Mouse (Mus musculus) heart, adult 2 months (tissue): Measurements from ENCODE around the gene Htra3. TPM values are rescaled to one million over a fixed set of nuclear protein-coding genes. Genes with fewer than 3 reads are reported as not detected.

ENCODE experiments used
- DNase-seq, 2 experiments: peaks; one replicate each; pipeline ENCODE4 v3.0.0; 2021
- H3K27ac ChIP-seq: fragments of 200-600 bp; 2 replicates; pipeline ENCODE4 v1.8.1; 2022
- H3K27me3 ChIP-seq: fragments of 200-500 bp; 2 replicates; pipeline ENCODE4 v1.6.1; 2012; ENCODE audit warnings: mild to moderate bottlenecking, low read length, inconsistent platforms, mixed read lengths; ENCODE audit not compliant: control insufficient read depth, insufficient read depth
- H3K36me3 ChIP-seq: fragments of 200-500 bp; 2 replicates; pipeline ENCODE4 v1.6.1; 2012; ENCODE audit warnings: low read length, inconsistent platforms; ENCODE audit not compliant: control insufficient read depth, insufficient read depth
- H3K4me1 ChIP-seq: fragments of 200-500 bp; 2 replicates; pipeline ENCODE4 v1.6.1; 2011; ENCODE audit warnings: low read length; ENCODE audit not compliant: control insufficient read depth, insufficient read depth
- H3K4me3 ChIP-seq: fragments of 200-600 bp; 2 replicates; pipeline ENCODE4 v1.8.1; 2022
- H3K79me2 ChIP-seq: fragments of 200-500 bp; replicated peaks from 2 replicates; pipeline ENCODE4 v1.6.1; 2012; ENCODE audit warnings: mild to moderate bottlenecking, inconsistent platforms, low read length, moderate library complexity, mixed read lengths; ENCODE audit not compliant: control insufficient read depth, insufficient read depth
- H3K9ac ChIP-seq: fragments of 200-500 bp; 2 replicates; pipeline ENCODE4 v1.6.1; 2012; ENCODE audit warnings: low read depth, mild to moderate bottlenecking, control low read depth, inconsistent platforms, low read length, mixed read lengths
- CTCF ChIP-seq: fragments of 200-600 bp; IDR thresholded peaks from 2 replicates; pipeline ENCODE4 v1.8.1; 2022; ENCODE audit warnings: antibody characterized with exemption, mild to moderate bottlenecking, moderate library complexity
- EP300 ChIP-seq: fragments of 200-500 bp; IDR thresholded peaks from 2 replicates; pipeline ENCODE4 v1.6.1; 2011; ENCODE audit warnings: low read depth, low read length, control low read depth; ENCODE audit not compliant: insufficient read depth
- POLR2A ChIP-seq: fragments of 200-500 bp; IDR thresholded peaks from 2 replicates; pipeline ENCODE4 v1.6.1; 2011; ENCODE audit warnings: mild to moderate bottlenecking, low read depth, low read length, control low read depth; ENCODE audit not compliant: insufficient read depth
- WGBS: fragments of 180-500 bp; shearing (Covaris S2); methylation state at CpG from one replicate; pipeline ENCODE4 v1.1.7; 2018; 5-methylcytosine and 5-hydroxymethylcytosine counted together
- intact Hi-C: fragments of 180-260 bp; cut with DNase I; formaldehyde crosslinking; loops from one replicate; pipeline ENCODE4 v1.15.1; 2025
- polyA plus RNA-seq: library from polyadenylated mRNA; depleted of rRNA; stranded (reverse); fragments of >200 nt; gene quantifications from 2 replicates; pipeline ENCODE4 v1.2.3, GENCODE M21; 2012
- total RNA-seq, 2 experiments: library from RNA; stranded (reverse); gene quantifications; 2 replicates each; pipeline ENCODE4 v1.2.3; 2021

Gene Htra3
- total and polyA plus RNA-seq, 3 experiments: 101 to 130 (median 102) TPM

DNA sequence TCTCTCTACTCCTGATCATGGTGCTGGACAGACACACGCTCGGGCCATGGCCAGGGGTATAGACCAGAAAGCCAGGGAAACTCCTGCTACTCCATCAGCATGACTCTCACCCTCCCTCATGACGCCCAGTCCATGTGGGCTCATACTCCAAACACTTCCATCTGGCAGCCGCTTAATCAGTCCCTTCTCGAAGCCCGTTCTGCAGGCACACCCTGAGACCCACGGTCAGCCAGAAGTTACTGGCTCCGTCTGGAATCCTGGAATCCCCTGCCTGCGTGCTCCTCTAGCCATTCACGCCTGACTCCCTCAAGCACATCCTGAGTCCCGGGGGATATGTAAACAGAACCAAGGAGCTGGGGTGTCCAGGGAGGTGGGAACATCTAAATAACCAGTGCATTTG lies 11.7 kb upstream of the Htra3 start:
- TF ChIP-seq POLR2A: no peak
- TF ChIP-seq CTCF: no peak
- TF ChIP-seq EP300: no peak

DNA sequence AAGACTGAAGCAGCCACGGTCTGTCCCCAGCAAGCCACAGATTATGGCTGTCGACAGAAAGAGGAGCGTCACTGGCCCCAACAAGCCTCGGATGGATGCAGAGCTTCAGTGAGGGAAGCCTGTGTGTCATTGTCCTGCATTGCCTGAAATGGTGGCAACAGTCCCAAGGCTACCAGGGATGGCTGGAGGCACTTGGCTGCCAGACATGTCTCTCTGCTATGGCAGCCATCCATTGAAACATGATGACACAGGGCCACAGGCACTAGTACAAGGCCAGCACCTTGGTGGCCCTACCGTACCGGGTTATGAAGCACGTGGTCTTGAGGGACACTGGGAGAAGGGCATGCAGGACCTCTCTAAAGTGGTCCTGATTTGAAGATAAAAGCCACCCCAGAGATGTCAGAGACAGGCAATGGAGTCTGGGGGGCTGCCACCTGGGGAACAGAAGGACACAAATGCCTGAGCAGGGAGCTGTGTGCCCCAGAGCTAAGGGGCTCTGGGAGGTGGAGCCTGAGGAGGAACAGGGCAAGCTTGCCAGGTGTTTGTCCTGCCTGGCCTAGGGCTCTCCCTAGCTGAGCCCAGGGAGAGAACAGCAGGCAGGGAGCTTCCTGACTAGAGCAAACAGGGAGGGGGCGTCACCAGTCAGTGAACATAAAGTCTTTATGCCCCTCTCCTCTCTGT lies 11.0 kb upstream of the Htra3 start:
- Histone ChIP-seq H3K4me1 (peaks cover 12% of the 10 kb centered on the region), H3K27ac (no peak overlapping the region; the same call in 1 of the 2 replicates), H3K9ac (no peak overlapping the region), H3K36me3 (no peaks in the 10 kb centered on the region), H3K4me3 (no peak overlapping the region), H3K79me2 (no peaks in the 10 kb centered on the region), H3K27me3 (no peaks in the 10 kb centered on the region)
- intact Hi-C loops: no loop called here
- peak in 1 of 2 experiments; percentile 54 for DNase-seq
- no peak for TF ChIP-seq CTCF
- TF ChIP-seq POLR2A: no peak
- TF ChIP-seq EP300: no peak; the same call in 1 of the 2 replicates
- WGBS: 61% methylated on average over 8 of the region's 8 CpGs

More for the DNA sequence above, 11.7 kb upstream of the Htra3 start:
- no peak overlapping the region for H3K4me3 ChIP-seq
- no peak for DNase-seq
- 47% methylated on average over 11 of the region's 11 CpGs for WGBS
- H3K27me3 ChIP-seq: no peaks in the 10 kb centered on the region
- H3K4me1 ChIP-seq: peaks cover 12% of the 10 kb centered on the region
- H3K9ac ChIP-seq: no peak overlapping the region
- no peaks in the 10 kb centered on the region for H3K36me3 ChIP-seq
- no peaks in the 10 kb centered on the region for H3K79me2 ChIP-seq
- intact Hi-C loops: no loop called here
- no peak overlapping the region for H3K27ac ChIP-seq

DNA sequence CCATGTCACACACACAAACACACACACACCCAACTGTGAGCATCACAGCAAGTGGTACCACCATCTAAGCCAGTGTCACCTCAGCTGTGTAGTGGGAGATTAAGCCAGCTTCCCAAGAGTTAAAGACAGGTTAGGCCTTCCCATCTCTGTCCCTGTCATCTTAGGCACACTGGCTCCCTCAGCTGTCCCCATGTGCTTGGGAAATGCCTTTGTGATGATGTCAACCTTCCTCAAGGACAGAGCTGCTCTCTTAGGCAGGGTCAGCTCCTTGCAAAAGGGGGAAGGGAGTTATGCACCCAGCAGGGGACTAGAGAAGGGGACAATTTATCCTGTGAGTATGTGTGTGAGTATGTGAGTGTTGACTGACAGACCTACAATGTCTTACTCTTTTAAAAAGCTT lies 9.8 kb upstream of the Htra3 start:
- H3K9ac ChIP-seq: no peak overlapping the region
- intact Hi-C loops: no loop called here
- no peak for DNase-seq
- H3K27me3 ChIP-seq: no peaks in the 10 kb centered on the region
- peaks cover 12% of the 10 kb centered on the region for H3K4me1 ChIP-seq
- no peak overlapping the region for H3K27ac ChIP-seq
- TF ChIP-seq POLR2A: no peak
- TF ChIP-seq CTCF: no peak
- TF ChIP-seq EP300: no peak
- H3K36me3 ChIP-seq: no peaks in the 10 kb centered on the region
- no peak overlapping the region for H3K4me3 ChIP-seq
- H3K79me2 ChIP-seq: no peaks in the 10 kb centered on the region

DNA sequence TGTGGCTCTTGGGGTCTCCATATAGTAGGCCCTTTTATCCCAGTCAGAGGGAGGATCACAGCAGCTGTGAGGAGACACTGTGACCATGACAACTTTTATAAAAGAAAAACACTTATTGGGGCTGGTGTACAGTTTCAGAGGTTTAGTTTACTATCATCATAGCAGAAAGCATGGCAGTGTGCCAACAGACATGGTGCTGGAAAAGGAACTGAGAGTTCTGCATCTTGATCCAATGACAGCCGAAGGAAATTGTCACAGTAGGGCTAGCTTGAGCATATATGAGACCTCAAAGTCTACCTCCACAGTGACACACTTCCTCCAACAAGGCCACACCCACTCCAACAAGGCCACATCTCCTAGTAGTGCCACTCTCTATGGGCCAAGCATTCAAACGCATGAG lies 9.3 kb upstream of the Htra3 start:
- H3K4me3 ChIP-seq: no peak overlapping the region
- intact Hi-C loops: no loop called here
- H3K27ac ChIP-seq: no peak overlapping the region
- DNase-seq: no peak
- no peaks in the 10 kb centered on the region for H3K27me3 ChIP-seq
- H3K9ac ChIP-seq: no peak overlapping the region
- TF ChIP-seq POLR2A: no peak
- TF ChIP-seq EP300: no peak
- TF ChIP-seq CTCF: no peak
- 74% methylated on average over 2 of the region's 2 CpGs for WGBS
- H3K79me2 ChIP-seq: no peaks in the 10 kb centered on the region
- no peaks in the 10 kb centered on the region for H3K36me3 ChIP-seq
- peaks cover 12% of the 10 kb centered on the region for H3K4me1 ChIP-seq

DNA sequence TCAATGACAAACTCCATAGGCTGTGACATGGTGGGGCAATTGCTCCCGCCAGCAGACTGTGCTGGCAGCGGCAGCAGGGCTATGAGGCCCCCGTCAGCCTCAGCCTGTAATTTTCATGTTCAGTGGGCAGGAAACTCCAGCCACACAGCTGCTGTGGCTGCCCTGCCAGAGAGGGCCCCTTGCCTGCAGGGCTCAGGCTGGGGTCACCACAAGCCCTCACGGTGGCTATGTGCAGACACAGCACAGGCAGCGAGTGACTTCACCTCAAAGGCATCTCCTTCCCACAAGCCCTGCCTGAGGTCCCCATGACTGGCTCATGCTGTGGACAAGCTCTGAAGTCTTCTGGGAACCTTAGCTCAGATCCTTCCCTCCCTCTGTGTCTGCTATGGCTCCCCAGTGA lies 7.5 kb upstream of the Htra3 start:
- H3K36me3 ChIP-seq: no peaks in the 10 kb centered on the region
- no peaks in the 10 kb centered on the region for H3K79me2 ChIP-seq
- no peak overlapping the region for H3K9ac ChIP-seq
- no peak overlapping the region for H3K4me3 ChIP-seq
- no peak overlapping the region for H3K27ac ChIP-seq
- TF ChIP-seq CTCF (no peak), POLR2A (no peak), EP300 (no peak)
- no peaks in the 10 kb centered on the region for H3K27me3 ChIP-seq
- no peak for DNase-seq
- intact Hi-C loops: no loop called here
- WGBS: 54% methylated on average over 5 of the region's 5 CpGs
- peaks cover 12% of the 10 kb centered on the region for H3K4me1 ChIP-seq

DNA sequence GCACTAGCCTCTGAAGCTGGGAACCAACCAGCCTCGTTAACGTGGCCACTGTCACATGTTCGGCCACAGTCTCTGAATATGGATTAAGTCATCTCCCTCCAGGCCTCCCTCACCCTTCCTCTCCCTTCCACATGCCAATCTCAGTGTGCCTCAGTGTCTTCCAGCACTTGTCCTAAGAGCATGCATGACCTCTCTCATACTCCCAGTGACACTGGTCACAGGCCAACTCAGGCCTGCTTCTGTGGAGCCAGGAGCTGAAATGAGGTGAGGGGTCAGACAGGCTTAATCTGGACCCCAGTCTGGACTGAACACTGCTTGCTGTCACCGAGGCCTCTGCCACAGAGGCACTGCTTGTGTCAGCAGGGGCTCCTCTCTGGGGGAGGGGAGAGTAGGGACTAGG lies 6.8 kb upstream of the Htra3 start:
- Histone ChIP-seq H3K27ac (no peak overlapping the region), H3K4me3 (no peak overlapping the region), H3K27me3 (no peaks in the 10 kb centered on the region), H3K79me2 (no peaks in the 10 kb centered on the region), H3K9ac (no peak overlapping the region), H3K36me3 (no peaks in the 10 kb centered on the region), H3K4me1 (peaks cover 9% of the 10 kb centered on the region)
- 73% methylated on average over 4 of the region's 4 CpGs for WGBS
- TF ChIP-seq POLR2A (no peak), CTCF (no peak), EP300 (no peak)
- intact Hi-C loops: no loop called here
- no peak for DNase-seq
